Mouse (Mus musculus) regulatory T cell (primary cell): ENCODE results near the gene Vwce.

Experiments
- in situ Hi-C: fragments of 300-600 bp; cut with MboI, MseI; formaldehyde crosslinking; loops from one replicate; pipeline ENCODE4 v1.15.1; 2025; ENCODE audit warnings: high pct_unique_total_duplicates

Gene Vwce

DNA sequence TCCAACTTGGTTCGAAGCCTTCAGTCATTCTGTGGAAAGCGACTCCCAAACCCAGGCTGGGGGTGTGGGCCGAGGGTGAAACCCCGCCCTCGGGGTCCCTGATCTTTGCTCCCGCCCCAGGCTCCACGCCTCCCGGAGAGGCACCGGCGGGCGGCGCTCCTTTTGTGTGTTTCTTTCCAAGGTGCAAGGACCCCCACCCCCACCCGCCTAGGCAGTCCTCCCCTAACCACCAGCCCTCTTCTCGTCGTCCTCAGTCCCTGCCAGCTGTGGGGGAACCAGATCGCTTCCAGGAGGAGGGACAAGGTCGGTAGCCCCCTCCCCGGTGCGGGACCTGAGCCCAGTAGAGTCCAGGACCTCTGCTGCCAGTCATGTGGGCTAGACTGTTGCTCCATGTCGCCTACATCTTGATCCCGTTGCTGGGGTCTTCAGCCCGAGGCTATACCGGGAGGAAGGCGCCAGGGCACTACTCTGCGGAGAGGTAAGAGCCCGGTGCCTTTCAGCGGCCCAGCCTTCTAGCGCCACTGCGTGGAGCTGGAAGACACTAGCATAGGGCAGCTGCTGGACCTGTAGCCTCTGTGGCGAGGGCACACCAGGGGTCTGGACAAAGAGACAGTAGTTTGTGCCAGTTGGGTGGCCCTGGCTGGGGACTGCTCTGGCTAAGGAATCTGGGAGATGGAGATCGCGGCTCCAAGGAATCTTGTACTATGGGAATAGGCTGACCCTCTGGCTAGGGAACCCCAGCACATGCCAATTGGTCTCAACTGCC lies at the start of gene Vwce:
Gene Vwce (plus strand): TSS at position 108 of the 766 bp plus-strand sequence.
- in situ Hi-C loops: no loop called here

- in situ Hi-C loops: no loop called here
These were observed 48.9 kb upstream of the Vwce start for GRCm38 (mm10) chr19:10585112-10585511.

DNA sequence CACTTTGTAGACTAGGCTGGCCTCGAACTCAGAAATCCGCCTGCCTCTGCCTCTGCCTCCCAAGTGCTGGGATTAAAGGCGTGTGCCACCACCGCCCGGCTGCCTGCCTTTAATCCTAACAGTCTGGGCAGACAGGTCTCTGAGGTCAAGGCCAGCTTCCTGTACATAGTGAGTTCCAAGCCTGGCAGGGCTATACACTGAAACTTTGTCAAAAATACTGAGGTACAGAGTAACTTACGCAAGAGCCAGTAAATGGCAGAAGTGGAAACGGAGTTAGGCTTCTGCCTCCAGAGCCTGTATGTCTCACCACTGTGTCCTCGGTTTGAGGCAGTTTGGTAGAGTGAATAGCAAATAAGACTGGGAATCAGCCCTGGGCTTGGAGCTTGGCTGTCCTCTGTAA lies 46.8 kb upstream of the Vwce start:
- in situ Hi-C loops: no loop called here

GRCm38 (mm10) chr19:10589127-10589857 lies 44.7 kb upstream of the Vwce start:
- in situ Hi-C loops: no loop called here

DNA sequence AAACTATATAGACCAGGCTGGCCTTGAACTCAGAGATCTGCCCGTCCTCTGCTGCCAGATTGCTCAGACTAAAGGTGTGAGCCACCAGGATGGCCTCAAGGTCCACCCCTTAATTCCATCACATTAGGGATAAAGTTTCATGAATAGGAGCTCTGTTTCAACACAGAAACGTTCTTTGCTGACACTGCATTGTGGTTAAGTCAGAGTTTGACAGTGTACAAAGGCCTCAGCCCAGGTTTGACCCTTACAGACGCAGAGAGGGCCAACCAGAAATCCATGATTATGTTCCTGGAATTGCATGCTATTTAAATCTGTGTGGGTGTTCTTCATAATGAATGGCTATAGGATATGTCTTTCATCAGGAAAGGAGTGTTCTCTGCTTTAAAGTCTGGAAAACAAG lies 43.7 kb upstream of the Vwce start:
- in situ Hi-C loops: no loop called here

DNA sequence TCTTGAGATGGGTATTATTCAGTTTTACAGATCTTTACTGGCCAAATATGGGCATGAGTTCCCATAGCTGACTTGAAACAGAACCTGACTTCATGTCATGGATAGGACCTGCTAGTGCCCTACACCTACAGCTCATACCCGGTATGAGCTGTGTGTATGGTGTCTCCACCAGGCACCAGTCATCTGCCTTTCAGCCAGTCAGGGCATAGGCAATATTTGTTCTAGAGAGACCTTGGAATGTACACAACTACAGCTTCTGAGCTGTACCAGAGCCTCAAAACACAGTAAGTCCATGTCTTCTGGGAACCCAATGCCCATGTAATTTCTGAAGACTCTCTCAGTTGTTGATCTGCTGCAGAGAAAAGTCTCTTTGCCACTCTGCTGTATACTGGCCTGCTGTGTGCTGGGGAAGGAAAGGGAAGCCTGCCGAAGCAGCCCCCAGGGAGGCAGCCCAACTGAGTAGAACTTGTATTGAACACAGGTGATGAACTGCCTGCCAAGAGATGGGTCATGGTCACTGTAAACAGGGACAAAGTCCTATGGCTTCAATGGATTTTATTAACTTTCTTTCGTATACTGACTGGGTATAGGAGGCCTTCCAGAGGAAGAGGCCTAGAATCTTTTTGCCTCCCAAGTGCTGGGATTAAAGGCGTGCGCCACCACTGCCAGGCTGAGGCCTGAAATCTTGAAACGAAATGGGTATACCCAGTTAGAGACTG lies 42.2 kb upstream of the Vwce start:
- in situ Hi-C loops: no loop called here

- in situ Hi-C loops: no loop called here
These were observed 35.8 kb upstream of the Vwce start for GRCm38 (mm10) chr19:10598188-10598587.

- in situ Hi-C loops: loop anchor here (5.0 to 25.0 kb wide), 2 partner anchors 47 to 1338 kb away; no protein-coding TSS in a partner anchor
These were observed 34.4 kb upstream of the Vwce start for GRCm38 (mm10) chr19:10599648-10600047.

GRCm38 (mm10) chr19:10602247-10602769 lies 31.7 kb upstream of the Vwce start:
- in situ Hi-C loops: loop anchor here (5.0 to 25.0 kb wide), 2 partner anchors 50 to 1335 kb away; no protein-coding TSS in a partner anchor

DNA sequence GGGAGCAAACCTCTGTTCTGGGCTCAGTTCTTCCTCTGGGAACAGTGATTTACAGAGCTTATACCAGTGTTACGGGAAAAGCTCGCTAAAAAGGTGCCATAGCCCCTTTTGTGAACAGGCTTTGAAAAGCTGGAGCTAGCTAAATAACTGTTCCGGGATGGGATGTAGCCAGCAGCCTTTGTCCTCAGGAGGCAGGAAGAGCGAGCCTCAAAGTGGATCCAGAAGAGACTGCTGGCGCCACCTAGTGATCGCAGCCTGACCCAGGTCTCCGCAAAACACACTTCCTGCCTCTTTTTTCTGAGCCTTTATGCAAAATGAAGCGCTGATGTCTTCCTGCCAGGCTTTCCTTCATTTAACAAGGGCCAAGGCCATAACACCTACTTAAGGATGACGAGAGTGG lies 31.2 kb upstream of the Vwce start:
- in situ Hi-C loops: loop anchor here (5.0 to 25.0 kb wide), 2 partner anchors 50 to 1335 kb away; no protein-coding TSS in a partner anchor

- in situ Hi-C loops: loop anchor here (5.0 to 25.0 kb wide), 2 partner anchors 52 to 1333 kb away; no protein-coding TSS in a partner anchor
These were observed 30.1 kb upstream of the Vwce start for GRCm38 (mm10) chr19:10603660-10604523.

- in situ Hi-C loops: loop anchor here (5.0 to 25.0 kb wide), 2 partner anchors 52 to 1333 kb away; no protein-coding TSS in a partner anchor
These were observed 29.5 kb upstream of the Vwce start for GRCm38 (mm10) chr19:10604534-10604933.

- in situ Hi-C loops: loop anchor here (25.0 kb wide), 1 partner anchor 1332 kb away; no protein-coding TSS in a partner anchor
These were observed 28.6 kb upstream of the Vwce start, which contains the start of the genes Ddb1 and Tkfc for GRCm38 (mm10) chr19:10605293-10605900. Ddb1 (plus strand) TSS chr19:10605327. Tkfc (minus strand) TSS chr19:10605654.

DNA sequence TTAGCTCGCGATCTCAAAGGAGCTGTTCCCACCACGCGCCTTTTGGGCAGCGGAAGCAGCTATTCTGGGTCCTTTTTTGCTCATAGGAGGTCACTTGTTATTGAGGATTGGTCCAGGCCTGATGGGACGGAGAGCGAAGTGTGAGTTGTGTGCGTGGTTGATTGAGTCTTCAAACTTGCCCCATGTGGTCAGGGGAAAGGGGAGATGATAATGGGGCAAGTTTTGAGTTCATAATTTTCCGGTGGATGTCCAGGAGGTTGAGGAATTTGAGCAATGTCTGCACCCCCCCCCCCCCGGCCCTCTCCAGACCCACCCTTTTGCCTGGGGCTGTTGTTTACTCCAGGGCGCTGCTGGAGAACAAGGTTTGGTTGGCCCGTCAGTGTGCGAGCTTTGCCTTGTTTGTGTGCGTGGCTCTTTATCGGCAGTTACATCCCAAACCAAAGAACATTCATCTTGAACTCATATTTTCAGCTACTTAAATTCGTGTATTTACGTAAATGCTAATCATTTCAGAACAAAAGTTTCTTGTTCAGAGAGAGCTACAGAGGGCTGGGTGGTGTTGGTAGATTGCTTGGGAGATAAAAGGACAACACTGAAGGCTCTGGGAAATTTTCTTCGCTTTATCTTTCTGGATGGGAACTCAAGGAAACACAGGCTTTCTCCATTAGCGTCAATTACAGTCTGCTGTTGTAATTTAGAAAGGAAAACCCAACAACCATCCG lies 28.0 kb upstream of the Vwce start:
- in situ Hi-C loops: loop anchor here (25.0 kb wide), 1 partner anchor 1331 kb away; no protein-coding TSS in a partner anchor

GRCm38 (mm10) chr19:10608573-10609240 lies 25.3 kb upstream of the Vwce start:
- in situ Hi-C loops: loop anchor here (25.0 kb wide), 1 partner anchor 1329 kb away; no protein-coding TSS in a partner anchor

DNA sequence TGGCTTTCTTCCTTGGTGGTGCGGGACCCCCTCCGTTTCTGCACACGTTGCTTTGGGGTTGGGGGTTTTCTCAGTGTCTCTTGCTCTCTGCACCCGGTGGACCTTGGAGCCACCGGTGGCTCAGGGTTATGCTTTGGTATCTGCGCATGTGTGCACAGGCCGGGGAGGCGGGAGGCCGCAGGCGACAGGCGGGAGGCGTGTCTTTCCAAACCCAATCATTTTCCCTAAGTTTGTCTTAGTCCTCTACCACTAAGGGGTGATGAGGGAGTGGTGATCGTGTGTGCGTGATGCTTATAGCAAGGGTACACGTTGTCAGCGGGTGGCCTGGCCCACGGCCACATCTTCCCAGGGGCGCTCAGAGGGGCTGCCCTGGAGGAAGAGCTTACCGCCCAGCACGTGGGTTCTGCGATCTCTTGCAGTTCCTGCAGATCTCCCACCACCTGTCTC lies 882 bp downstream of the Vwce start:
- in situ Hi-C loops: no loop called here

- in situ Hi-C loops: no loop called here
These were observed 3.8 kb downstream of the Vwce start for GRCm38 (mm10) chr19:10637840-10638239.

- in situ Hi-C loops: no loop called here
These were observed 6.1 kb downstream of the Vwce start for GRCm38 (mm10) chr19:10640080-10640479.
